Mouse (Mus musculus): ENCODE results near the gene Rere.
"Not testable (repeated sequence)": the region's sequence is repeated elsewhere in the genome, so short reads cannot be mapped to it uniquely, and the experiment has no call there.

The Rere gene

GRCm38 (mm10) chr4:150522425-150522824 is 241.0 kb downstream of the Rere start:
- peak; percentile 36 for DNase-seq

GRCm38 (mm10) chr4:150523351-150523750 is 241.9 kb downstream of the Rere start:
- DNase-seq = no peak

GRCm38 (mm10) chr4:150526269-150526668 is 244.8 kb downstream of the Rere start:
- no peak for DNase-seq

GRCm38 (mm10) chr4:150528426-150528825 is 247.0 kb downstream of the Rere start:
- DNase-seq = no peak

- DNase-seq = no peak
Measured at GRCm38 (mm10) chr4:150528846-150529245, 247.4 kb downstream of the Rere start.

GRCm38 (mm10) chr4:150531869-150532268 is 250.4 kb downstream of the Rere start:
- no peak for DNase-seq

- no peak for DNase-seq
Measured at GRCm38 (mm10) chr4:150536821-150537510, 255.5 kb downstream of the Rere start.

- peak; percentile 80 for DNase-seq
Measured at GRCm38 (mm10) chr4:150539846-150540245, 258.4 kb downstream of the Rere start.

- peak; percentile 94 for DNase-seq
Measured at GRCm38 (mm10) chr4:150540392-150541094, 259.1 kb downstream of the Rere start.

GRCm38 (mm10) chr4:150544231-150544630 is 262.8 kb downstream of the Rere start:
- DNase-seq = no peak

GRCm38 (mm10) chr4:150544652-150545258 is 263.3 kb downstream of the Rere start:
- no peak for DNase-seq

- no peak for DNase-seq
Measured at GRCm38 (mm10) chr4:150545775-150546174, 264.3 kb downstream of the Rere start.

GRCm38 (mm10) chr4:150546296-150546695 is 264.9 kb downstream of the Rere start:
- not testable (repeated sequence) for DNase-seq

GRCm38 (mm10) chr4:150549393-150549792 is 267.9 kb downstream of the Rere start:
- DNase-seq = no peak

GRCm38 (mm10) chr4:150549989-150550716 is 268.7 kb downstream of the Rere start:
- no peak for DNase-seq

GRCm38 (mm10) chr4:150551390-150551789 is 269.9 kb downstream of the Rere start:
- DNase-seq = no peak

- no peak for DNase-seq
Measured at GRCm38 (mm10) chr4:150552751-150553600, 271.5 kb downstream of the Rere start.

- DNase-seq = no peak
Measured at GRCm38 (mm10) chr4:150555783-150556182, 274.3 kb downstream of the Rere start.

- peak; percentile 89 for DNase-seq
Measured at GRCm38 (mm10) chr4:150556382-150557221, 275.2 kb downstream of the Rere start.

GRCm38 (mm10) chr4:150557289-150557688 is 275.8 kb downstream of the Rere start:
- DNase-seq = not testable (repeated sequence)

- DNase-seq = no peak
Measured at GRCm38 (mm10) chr4:150557976-150558375, 276.5 kb downstream of the Rere start.
